Comparison of ENCODE assay signal across 11 mouse cellular contexts in genomic region chr5:43050961-43051517, GRCm38 (mm10).
DNase-seq lines count a peak whose midpoint lies in the region; ATAC-seq lines count a peak whose summit lies in the region.
"Had no signal": no experiment of that assay in that cellular context is flagged by ENCODE, and none has a peak within 500 bp of the region (broad histone marks: within the 10 kb centered on the region; RNA-seq: fewer than 3 reads in every experiment).

No protein-coding gene starts in this region.

- ATAC-seq in granulocyte monocyte progenitor cell, adult 5-6 weeks (replicated peaks; ENCODE audit: poor library complexity, severe bottlenecking) = peak; percentile 73

- DNase-seq in adrenal gland, adult 2 months = peak; percentile 10
- no peak for DNase-seq in adrenal gland, postnatal 14 days
- peak; percentile 8 for DNase-seq in layer of hippocampus, adult 9-11 months
- no peak for DNase-seq in layer of hippocampus, postnatal 36 days
- DNase-seq in cerebellum, adult 18-20 months = peak; percentile 79 to 84
- DNase-seq in gastrocnemius, postnatal 10 days = no peak
- DNase-seq in neural tube, embryonic 10.5 days (ENCODE audit: extremely low spot score, low spot score) = no peak
- DNase-seq: adrenal gland, postnatal 25 days; liver; thymus, postnatal 36 days had no signal

Comparison
In these comparisons a context has a peak if more than half of its experiments do, and no peak if none do; other contexts are left out.
1. DNase-seq: peak in adrenal gland, adult 2 months (single experiment), layer of hippocampus, adult 9-11 months (single experiment) and cerebellum, adult 18-20 months (2 of 2); none in adrenal gland, postnatal 14 days (single experiment), layer of hippocampus, postnatal 36 days (0 of 2), gastrocnemius, postnatal 10 days (single experiment) and neural tube, embryonic 10.5 days (single experiment).